Mouse (Mus musculus): ENCODE results near the gene Hsf4. TPM values are rescaled to one million over a fixed set of nuclear protein-coding genes. Genes with fewer than 3 reads are reported as not detected.
"Not testable (repeated sequence)": the region's sequence is repeated elsewhere in the genome, so short reads cannot be mapped to it uniquely, and the experiment has no call there.

Gene Hsf4
- 0.19 TPM in 1 of 2 replicates, not detected in the other for total RNA-seq (2017)

DNA sequence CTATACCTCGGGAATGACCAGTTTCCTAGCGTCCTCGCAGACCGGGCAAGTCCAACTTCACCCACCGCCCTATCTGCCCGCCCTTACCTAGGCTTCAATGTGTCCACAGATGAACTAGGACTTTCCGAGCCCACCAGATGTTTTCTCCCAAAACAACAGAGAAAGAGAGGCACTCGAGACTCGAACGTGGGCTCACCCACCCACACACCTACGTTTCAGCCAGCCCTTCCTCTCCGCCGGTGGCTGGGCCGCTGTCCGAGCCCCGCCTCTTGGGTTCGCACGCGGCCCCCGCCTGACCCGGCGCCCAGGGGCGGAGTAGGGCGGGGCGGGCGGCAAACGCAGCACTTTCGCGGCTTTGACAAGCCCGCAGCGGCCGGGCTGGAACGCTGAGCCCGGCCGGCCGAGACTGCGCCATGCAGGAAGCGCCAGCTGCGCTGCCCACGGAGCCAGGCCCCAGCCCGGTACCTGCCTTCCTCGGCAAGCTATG is at the start of gene Hsf4:
TSS of gene Hsf4 (plus strand) at position 341 of the 487 bp plus-strand sequence.
- no peak for ATAC-seq (replicated peaks in 1 of 2; ENCODE audit: insufficient read depth in 1 of 2, low FRiP score in 2 of 2, low TSS enrichment in 1 of 2, low read depth in 1 of 2, poor library complexity in 2 of 2, severe bottlenecking in 2 of 2)

GRCm38 (mm10) chr8:105223850-105224249 is 45.8 kb upstream of the Hsf4 start:
- ATAC-seq (replicated peaks in 1 of 2; ENCODE audit: insufficient read depth in 1 of 2, low FRiP score in 2 of 2, low TSS enrichment in 1 of 2, low read depth in 1 of 2, poor library complexity in 2 of 2, severe bottlenecking in 2 of 2): no peak

GRCm38 (mm10) chr8:105224413-105225271 is 45.0 kb upstream of the Hsf4 start, which contains the start of gene D230025D16Rik:
TSS of gene D230025D16Rik (plus strand) at chr8:105225145.
- ATAC-seq (replicated peaks in 1 of 2; ENCODE audit: insufficient read depth in 1 of 2, low FRiP score in 2 of 2, low TSS enrichment in 1 of 2, low read depth in 1 of 2, poor library complexity in 2 of 2, severe bottlenecking in 2 of 2): peak; percentile 94 to 96

DNA sequence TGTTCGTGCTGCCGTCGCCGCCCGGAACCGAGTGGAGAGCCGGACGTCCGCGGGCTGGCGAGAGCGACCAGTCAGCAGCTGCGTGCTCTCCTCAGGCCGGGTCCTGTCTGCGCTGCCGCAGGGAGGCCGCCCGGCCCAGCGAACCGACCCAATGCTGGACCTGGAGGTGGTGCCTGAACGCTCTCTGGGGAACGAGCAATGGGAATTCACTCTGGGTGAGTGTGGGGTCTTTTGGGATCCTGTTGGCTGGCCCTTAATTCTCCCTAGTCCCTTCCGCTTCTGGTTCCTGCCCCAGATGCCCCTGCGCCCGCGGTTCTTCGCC is 44.4 kb upstream of the Hsf4 start:
- ATAC-seq (replicated peaks in 1 of 2; ENCODE audit: insufficient read depth in 1 of 2, low FRiP score in 2 of 2, low TSS enrichment in 1 of 2, low read depth in 1 of 2, poor library complexity in 2 of 2, severe bottlenecking in 2 of 2): 0 out of 4 replicates have a peak, but pooled peaks of 1 of the 2 experiments have one; percentile 3

DNA sequence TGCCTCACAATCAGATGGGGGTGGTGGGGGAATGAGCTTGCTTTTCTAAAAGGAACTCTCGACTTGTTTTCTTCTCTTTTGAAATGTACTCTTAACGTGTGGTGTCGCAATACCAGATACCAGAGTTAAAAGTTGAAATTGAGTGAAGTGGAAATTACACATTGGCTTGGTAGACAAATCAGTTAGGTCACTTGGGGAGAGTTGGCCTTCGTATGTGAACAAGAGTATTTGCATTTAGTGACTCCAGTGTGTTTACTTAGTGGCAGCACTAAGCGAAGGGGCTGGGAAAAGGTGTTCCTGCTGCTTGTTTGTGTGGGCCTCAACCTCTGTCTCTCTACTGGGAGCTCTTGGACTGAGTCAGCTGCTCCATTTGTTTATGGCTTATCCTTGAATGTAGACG is 43.7 kb upstream of the Hsf4 start:
- ATAC-seq (replicated peaks in 1 of 2; ENCODE audit: insufficient read depth in 1 of 2, low FRiP score in 2 of 2, low TSS enrichment in 1 of 2, low read depth in 1 of 2, poor library complexity in 2 of 2, severe bottlenecking in 2 of 2): no peak

- 0 out of 4 replicates have a peak, but pooled peaks of 1 of the 2 experiments have one; percentile 17 for ATAC-seq (replicated peaks in 1 of 2; ENCODE audit: insufficient read depth in 1 of 2, low FRiP score in 2 of 2, low TSS enrichment in 1 of 2, low read depth in 1 of 2, poor library complexity in 2 of 2, severe bottlenecking in 2 of 2)
These were observed 37.9 kb upstream of the Hsf4 start for GRCm38 (mm10) chr8:105231503-105232320.

GRCm38 (mm10) chr8:105232321-105232693 is 37.3 kb upstream of the Hsf4 start:
- ATAC-seq (replicated peaks in 1 of 2; ENCODE audit: insufficient read depth in 1 of 2, low FRiP score in 2 of 2, low TSS enrichment in 1 of 2, low read depth in 1 of 2, poor library complexity in 2 of 2, severe bottlenecking in 2 of 2): not testable (repeated sequence)

- no peak for ATAC-seq (replicated peaks in 1 of 2; ENCODE audit: insufficient read depth in 1 of 2, low FRiP score in 2 of 2, low TSS enrichment in 1 of 2, low read depth in 1 of 2, poor library complexity in 2 of 2, severe bottlenecking in 2 of 2)
These were observed 36.3 kb upstream of the Hsf4 start for GRCm38 (mm10) chr8:105233126-105233935.

GRCm38 (mm10) chr8:105235206-105235605 is 34.4 kb upstream of the Hsf4 start:
- no peak for ATAC-seq (replicated peaks in 1 of 2; ENCODE audit: insufficient read depth in 1 of 2, low FRiP score in 2 of 2, low TSS enrichment in 1 of 2, low read depth in 1 of 2, poor library complexity in 2 of 2, severe bottlenecking in 2 of 2)

GRCm38 (mm10) chr8:105237442-105238142 is 32.0 kb upstream of the Hsf4 start:
- ATAC-seq (replicated peaks in 1 of 2; ENCODE audit: insufficient read depth in 1 of 2, low FRiP score in 2 of 2, low TSS enrichment in 1 of 2, low read depth in 1 of 2, poor library complexity in 2 of 2, severe bottlenecking in 2 of 2): peak in 1 of 2 experiments; percentile 60; a peak in 1 of 4 replicates

- ATAC-seq (replicated peaks in 1 of 2; ENCODE audit: insufficient read depth in 1 of 2, low FRiP score in 2 of 2, low TSS enrichment in 1 of 2, low read depth in 1 of 2, poor library complexity in 2 of 2, severe bottlenecking in 2 of 2): no peak
These were observed 28.6 kb upstream of the Hsf4 start for GRCm38 (mm10) chr8:105241016-105241415.

DNA sequence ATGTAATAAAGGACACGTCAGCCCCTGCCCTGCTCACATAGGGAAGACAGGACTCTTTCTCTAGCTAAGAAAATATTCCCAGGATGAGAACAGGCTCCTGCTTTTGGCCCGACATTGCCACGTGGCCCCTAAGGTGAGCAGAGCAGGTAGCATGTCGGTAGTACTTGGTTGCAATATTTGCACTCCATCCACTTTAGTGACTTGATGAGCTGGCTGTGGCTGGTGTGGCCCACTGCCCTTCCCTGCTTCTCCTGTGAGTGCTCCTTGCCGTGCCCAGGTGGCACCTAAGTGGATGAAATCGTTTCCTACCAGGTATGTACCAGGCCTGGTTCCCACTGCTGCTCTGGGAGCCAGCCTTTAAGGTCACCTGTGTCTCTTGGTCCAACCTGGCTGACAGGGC is 17.6 kb upstream of the Hsf4 start:
- ATAC-seq (replicated peaks in 1 of 2; ENCODE audit: insufficient read depth in 1 of 2, low FRiP score in 2 of 2, low TSS enrichment in 1 of 2, low read depth in 1 of 2, poor library complexity in 2 of 2, severe bottlenecking in 2 of 2): no peak

- ATAC-seq (replicated peaks in 1 of 2; ENCODE audit: insufficient read depth in 1 of 2, low FRiP score in 2 of 2, low TSS enrichment in 1 of 2, low read depth in 1 of 2, poor library complexity in 2 of 2, severe bottlenecking in 2 of 2): no peak
These were observed 16.7 kb upstream of the Hsf4 start for GRCm38 (mm10) chr8:105252680-105253537.

DNA sequence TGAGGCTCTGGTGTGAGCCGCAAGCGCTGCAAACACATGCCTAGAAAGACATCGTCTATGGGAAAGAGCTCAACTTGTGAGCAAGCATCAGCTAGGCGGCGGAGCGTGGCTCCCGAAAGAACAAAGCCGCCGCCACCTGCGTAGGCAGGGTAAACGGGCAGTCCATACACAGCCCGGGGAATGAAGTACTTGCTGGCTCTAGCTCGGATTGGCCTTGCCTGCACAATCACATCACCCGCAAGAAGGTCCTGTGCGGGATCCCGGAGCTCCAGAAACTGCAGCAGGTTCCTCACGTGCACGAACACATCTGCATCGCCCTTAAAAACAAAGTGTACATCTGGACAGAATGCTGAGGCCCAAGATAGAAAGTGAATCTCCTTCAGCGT is 15.8 kb upstream of the Hsf4 start:
- ATAC-seq (replicated peaks in 1 of 2; ENCODE audit: insufficient read depth in 1 of 2, low FRiP score in 2 of 2, low TSS enrichment in 1 of 2, low read depth in 1 of 2, poor library complexity in 2 of 2, severe bottlenecking in 2 of 2): no peak

DNA sequence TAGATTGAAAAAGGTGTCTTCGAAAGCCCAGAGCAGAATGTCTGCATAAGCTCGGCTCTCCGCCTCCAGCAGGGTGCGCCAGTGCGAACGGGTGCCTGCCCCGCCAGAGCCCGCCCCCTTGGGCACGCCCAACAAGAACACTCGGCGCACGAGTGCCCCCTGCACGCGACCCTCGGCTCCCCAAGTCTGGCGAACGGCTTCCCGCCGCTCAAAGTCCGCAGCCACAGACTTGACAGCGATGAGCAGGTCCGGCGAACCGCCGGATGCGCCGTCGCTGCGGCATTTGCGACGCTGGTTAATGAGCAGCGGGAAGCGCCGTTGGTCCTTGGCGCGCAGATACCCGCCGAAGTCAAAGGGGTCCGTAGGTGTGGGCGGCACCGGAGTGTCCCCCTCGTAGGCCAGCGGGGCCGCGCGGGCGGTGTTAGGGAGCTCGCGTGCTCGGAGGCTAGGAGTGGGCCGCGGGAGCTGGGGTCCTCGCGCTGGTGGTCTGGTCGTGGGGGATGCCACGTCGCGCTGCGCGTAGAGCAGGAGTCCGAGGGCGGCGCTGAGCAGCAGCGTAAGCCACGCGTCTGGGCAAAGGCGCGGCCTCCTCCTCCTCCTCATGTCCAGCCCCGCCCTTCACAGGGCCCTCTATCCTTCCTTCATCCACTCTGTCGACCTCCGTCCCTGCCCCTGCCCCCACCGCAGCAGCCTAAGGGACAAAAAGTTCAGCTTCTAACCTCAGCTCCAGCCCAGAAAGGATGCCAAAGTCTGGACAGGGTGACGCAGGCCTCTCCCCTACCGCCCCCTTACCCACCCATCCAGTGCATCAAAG is 15.2 kb upstream of the Hsf4 start:
- ATAC-seq (replicated peaks in 1 of 2; ENCODE audit: insufficient read depth in 1 of 2, low FRiP score in 2 of 2, low TSS enrichment in 1 of 2, low read depth in 1 of 2, poor library complexity in 2 of 2, severe bottlenecking in 2 of 2): peak; percentile 81 to 88
